Mouse (Mus musculus): Measurements from ENCODE around the gene Sertm1.
A peak's percentile ranks its signal among the peaks of the same experiment; 100 is the strongest.

Gene Sertm1

GRCm38 (mm10) chr3:54915643-54916071 is at the start of gene Sertm1:
Gene Sertm1, minus strand, starts transcription at chr3:54915887.
- peak; percentile 73 for DNase-seq (ENCODE audit: low spot score)

- no peak for DNase-seq (ENCODE audit: low spot score)
Measured at GRCm38 (mm10) chr3:54964948-54965506, 49.3 kb upstream of the Sertm1 start.

GRCm38 (mm10) chr3:54943067-54943810 is 27.6 kb upstream of the Sertm1 start:
- DNase-seq (ENCODE audit: low spot score), result no peak

GRCm38 (mm10) chr3:54934535-54934934 is 18.8 kb upstream of the Sertm1 start:
- no peak for DNase-seq (ENCODE audit: low spot score)

GRCm38 (mm10) chr3:54932599-54932998 is 16.9 kb upstream of the Sertm1 start:
- no peak for DNase-seq (ENCODE audit: low spot score)

- DNase-seq (ENCODE audit: low spot score), result no peak
Measured at GRCm38 (mm10) chr3:54920425-54920824, 4.7 kb upstream of the Sertm1 start.

DNA sequence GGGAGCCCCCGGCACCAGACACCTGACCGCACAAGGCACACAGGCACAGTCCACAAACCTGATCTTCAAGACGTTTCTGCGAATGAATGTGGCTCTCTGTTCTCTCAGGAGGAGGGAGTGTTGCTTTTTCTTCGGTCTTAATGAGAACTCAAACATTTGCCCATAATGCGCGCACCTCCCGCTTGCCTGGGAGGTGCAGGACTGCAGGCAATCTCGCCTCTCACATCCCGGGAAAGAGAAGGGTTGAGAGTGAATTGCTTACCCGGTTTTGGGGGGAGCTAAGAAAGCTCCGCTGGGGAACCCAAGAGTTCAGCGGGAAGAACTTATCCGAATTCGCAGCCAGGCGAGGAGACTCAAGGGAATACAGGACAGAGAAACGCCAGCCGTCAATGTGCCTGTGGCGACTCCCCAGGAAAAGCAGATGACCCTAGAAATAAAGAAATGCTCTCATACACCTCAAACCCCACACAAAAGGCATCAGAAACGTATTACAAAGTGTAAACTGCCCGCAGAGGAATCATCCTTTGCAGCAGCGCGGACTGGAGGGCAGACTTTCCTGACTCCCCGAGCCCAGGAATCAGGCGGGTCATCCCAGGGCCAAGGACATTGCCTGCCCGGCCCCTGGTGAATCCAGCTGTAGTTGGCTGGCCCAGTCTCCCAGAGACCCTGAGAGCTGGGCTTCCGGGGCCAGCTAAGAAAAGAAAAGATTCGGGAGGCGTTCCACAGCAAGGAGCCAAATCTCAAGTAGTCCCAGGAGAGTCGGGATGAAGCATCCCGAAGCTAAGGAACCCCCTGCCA is 643 bp downstream of the Sertm1 start:
- no peak for DNase-seq (ENCODE audit: low spot score)

GRCm38 (mm10) chr3:54908878-54909277 is 6.8 kb downstream of the Sertm1 start:
- DNase-seq (ENCODE audit: low spot score), result no peak

DNA sequence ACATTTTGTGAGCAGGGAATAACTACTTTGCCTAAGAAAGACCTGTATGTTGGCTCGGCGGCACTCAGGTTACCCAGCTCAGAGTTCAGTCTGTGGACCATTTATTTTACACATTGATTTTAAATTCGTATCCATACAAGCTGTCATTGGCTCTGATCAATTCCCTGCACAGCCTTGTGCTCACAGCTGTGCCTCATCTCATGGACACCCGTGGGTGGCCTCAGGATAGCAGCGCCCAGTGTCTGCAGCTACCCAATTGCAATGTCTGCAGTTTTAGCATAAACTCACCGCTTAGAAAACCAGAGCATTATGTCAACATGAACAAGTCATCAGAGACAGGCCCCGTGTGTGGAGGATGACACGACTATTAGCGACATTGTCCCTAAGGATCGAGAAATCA is 17.7 kb downstream of the Sertm1 start:
- DNase-seq (ENCODE audit: low spot score), result no peak

GRCm38 (mm10) chr3:54894891-54895290 is 20.8 kb downstream of the Sertm1 start:
- DNase-seq (ENCODE audit: low spot score), result no peak

DNA sequence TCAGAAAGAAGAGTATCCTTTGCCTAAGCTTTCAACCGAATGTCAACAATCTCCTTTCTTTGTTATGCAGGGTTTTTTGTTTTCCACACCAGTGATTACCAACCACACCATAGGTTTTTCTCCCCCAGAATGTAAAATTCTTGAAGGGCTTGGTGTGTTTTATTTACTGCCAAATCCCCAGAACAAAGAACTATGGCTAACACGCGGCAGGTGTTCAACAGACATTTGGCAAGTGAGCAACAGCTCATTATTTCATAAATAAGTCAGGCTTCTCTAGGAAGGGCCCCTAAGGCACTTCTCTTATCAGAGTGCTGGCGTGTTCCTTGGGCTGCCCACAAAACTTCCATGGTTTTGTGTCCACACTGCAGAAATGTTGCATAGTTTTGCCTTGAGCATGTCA is 23.5 kb downstream of the Sertm1 start:
- DNase-seq (ENCODE audit: low spot score), result no peak

DNA sequence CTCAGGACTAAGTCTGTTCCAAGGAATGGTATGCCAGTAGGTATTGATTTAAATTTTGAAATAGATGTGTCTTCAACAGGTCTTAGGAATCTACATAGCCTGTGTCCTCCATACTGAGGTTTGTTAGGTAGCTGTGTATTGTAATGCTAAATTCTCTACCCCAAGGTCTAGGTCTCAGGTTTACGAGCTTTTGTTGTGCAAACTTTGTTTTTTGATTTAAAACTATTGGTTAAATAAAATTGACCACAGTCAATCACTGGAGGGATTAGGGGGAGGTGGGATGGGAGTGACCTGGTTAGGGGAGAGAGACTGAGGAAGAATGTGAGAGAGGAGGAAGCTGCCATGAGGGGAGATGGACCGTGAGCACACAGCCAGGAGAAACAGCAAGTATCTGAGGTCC is 29.2 kb downstream of the Sertm1 start:
- no peak for DNase-seq (ENCODE audit: low spot score)

Measured in layer of hippocampus, adult 11-12 months (tissue).